Mouse (Mus musculus) layer of hippocampus, adult 8-10 months (tissue): ENCODE results near the gene Clca1. TPM values are rescaled to one million over a fixed set of nuclear protein-coding genes. Genes with fewer than 3 reads are reported as not detected.
"Not testable (repeated sequence)": the region's sequence is repeated elsewhere in the genome, so short reads cannot be mapped to it uniquely, and the experiment has no call there.

Experiments used
- DNase-seq, 2 experiments: peaks; one replicate each; pipeline ENCODE4 v3.0.0; 2022; ENCODE audit warnings: low spot score in 2 of 2
- total RNA-seq, 4 experiments: library from RNA; stranded (reverse); gene quantifications; 2 replicates each; pipeline ENCODE4 v1.2.4; 2022

Gene Clca1
- total RNA-seq: not detected

DNA sequence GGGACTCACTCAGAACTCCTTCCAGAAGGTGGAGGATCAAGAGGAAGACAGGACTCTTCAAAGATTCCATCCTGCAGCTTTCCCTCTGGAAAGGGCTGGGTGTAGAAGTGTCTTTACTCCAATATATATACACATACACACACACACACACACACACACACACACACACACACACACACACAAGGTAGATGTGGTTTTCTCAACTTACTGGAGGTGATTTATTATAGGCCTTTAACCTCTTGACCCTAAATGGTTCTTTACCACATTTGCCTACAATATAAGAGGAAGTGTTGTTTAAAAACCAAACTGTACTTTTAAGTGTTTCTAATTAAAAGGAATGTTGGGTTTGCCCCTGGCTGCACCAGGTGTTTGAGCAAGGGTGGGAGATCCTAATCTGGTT is at the start of gene Clca1:
Gene Clca1, minus strand, starts transcription at position 101 of the 400 bp plus-strand sequence.
- no peak for DNase-seq

DNA sequence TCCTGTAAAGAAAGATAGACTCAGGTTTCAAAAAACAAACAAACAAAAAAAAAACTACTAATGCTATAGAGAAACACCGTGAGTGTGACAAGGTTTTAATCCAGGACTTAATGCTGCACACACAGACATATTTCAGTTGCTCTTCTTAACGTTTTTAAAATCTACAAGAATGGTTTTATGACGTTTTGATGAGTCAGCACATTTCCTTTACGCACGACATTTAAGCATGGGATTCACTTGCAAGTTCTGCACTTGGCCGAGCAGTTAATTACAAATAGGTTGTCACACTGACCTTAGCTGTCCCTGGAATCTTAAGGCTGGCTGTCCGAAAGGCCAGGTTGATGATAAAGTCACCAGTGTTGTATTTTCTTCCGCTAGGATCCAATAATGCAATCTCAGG is 48.3 kb upstream of the Clca1 start:
- DNase-seq: no peak

DNA sequence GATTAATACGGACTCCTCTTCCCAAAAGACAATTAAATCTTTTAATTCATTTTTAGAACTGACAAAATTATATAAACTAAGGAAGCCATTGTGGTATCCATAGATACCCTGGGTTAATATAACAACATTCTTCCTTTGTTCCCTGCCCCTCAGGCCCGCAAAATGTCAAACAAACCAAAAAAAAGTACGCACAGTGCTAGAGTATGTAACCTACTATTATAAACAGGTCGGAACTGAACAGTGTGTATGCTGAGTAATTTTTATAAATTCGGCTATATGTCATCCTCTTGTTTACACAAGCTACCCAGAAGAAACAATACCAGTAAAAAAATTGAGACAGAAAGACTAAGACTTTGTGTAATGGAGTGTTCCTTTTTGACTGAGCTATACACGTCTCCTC is 45.8 kb upstream of the Clca1 start:
- DNase-seq: no peak

DNA sequence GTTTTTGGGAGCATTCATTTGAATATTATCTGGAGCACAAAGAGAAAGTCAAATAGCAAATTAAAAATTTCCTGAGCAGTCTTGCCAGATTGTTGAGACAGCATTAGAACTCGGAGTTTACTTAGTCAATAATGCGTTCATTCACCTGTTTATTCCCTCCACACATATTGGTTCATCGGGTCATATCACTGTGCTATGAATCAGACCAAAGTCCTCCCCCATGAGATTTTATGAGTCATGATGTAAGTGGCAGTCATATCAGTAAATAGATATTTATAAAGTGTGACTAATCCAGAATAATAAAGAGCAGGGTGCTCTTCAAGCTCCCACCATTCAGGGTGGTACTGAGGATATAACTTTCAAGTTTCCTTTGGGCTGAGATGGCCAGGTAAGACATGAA is 39.8 kb upstream of the Clca1 start:
- no peak for DNase-seq

DNA sequence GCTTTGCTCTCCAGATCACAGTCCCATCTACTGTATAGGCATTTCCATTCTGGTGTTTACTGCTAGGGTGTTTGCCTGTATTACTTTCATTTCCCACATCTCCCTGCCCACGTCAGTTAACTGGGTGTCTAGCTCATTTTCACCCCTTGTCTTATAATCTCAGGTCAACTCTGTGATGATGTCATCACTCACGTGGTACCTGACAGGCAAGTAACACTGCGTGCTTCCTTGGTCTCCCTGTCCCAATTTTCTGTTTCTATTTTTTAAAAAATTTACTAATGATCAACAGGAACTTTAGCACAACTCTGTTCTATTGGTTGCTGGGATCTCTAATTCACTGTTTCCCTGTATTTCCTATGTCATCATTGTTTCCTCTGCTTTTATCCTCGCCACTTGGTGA is 36.4 kb upstream of the Clca1 start:
- no peak for DNase-seq

DNA sequence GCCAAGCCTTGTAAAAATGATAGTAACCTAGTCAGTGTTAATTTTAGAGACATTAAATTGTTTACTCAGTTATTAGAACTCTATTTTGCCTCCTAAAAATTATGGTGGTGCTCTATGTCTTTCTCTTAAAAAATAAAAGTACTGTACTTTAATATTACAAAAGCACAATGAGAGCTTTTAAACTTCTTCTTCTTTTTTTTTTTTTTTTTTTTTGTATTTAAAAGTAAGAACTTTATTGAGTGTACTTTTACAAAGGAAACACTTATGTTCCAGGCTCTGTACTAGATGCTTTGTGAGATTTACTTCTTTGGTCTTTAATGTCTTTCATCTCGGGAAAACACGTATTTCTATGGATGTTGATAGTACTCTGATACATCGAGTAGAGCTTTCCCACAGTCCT is 22.6 kb upstream of the Clca1 start:
- not testable (repeated sequence) for DNase-seq

DNA sequence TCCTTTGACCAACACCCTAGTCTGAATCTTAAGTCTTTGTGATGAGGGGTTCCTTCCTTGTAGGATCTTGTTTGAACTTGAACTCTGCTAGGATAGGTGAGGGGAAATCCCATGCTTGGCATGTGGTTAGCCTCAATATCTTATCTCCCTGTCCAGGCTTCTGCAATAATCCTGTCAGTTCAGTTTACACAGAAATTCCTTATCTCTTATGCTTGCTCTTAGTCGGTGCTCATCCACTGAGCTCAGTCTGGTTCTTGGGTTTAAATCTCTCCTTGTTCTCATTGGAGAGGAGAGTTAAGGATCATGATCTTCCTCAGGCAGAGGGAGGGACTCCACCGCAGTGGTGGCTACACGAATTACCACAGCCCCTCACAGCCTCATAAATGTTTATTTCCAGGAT is 17.2 kb upstream of the Clca1 start:
- DNase-seq: no peak

DNA sequence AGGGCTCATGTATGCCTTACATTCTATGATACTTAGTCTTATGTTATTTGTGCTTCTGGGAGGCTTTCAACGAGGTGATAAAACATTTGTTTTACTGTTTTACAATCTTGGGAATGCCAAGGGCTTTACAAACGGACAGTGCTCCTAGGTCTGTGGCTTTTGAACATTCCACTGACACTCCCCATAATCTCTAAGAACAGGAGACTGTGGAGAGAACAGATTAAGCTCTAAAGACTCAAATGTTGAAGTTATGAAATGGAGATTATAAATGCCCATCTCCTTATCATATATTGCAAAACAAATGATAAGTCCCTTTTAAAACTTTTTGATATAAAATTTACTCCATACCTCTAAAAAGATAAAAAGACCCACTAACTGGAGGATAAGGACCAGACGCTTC is 6.2 kb upstream of the Clca1 start:
- no peak for DNase-seq

DNA sequence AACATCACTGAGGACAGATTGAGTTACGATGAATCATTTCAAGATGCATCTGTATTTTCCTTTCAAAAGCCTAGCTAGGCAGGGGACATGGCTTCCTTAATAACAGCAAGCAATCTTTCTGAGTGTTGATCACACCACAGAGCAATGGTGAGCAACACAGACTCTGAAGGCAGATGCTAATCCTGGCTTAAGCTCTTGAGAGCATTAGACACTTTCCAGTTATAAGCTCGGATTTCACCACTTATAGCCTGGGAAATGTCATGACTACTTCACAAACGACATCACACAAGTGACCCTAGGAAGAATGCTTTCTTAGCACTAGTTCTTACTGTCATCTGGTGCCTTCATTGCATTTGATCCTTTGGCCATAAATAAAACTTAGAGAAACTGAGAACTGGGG is 4.5 kb downstream of the Clca1 start:
- DNase-seq: no peak

DNA sequence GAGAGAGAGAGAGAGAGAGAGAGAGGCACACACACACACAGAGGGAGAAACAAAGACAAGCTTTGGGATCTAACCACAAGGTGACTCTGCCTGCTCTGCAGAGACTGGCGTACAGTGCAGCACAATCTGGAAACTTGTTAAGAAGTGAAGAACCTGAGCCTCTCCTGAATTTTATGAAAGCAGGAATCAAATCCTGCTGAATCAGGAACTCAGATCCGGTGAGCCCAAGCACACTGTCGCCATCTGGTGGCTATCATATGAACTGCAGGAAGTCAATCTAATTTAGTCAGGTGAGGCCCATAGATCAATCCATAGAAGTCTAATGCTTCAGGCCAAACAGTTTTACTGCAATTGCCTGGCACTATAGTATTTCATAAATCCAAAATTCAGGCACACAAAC is 5.8 kb downstream of the Clca1 start:
- DNase-seq: peak in 1 of 2 experiments; percentile 53

DNA sequence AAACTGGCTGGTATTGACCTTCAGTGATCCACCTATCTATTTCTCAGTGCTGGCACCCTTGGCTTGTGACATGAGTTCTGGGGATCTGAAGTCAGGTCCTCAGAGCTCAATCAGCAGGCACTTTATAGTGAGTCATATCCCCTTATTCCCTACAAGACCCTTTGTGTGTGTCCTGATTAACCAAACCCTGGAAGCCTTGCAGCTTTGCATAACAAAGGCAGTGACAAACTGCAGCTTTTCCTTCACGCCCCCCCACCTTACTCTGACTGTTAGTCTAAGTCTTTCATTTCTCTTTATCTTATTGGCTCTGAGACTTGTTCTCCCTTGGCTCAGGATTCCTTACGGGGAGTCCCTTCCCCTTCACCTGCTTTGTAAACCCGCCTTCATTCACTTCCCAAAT is 14.8 kb downstream of the Clca1 start:
- DNase-seq: no peak

DNA sequence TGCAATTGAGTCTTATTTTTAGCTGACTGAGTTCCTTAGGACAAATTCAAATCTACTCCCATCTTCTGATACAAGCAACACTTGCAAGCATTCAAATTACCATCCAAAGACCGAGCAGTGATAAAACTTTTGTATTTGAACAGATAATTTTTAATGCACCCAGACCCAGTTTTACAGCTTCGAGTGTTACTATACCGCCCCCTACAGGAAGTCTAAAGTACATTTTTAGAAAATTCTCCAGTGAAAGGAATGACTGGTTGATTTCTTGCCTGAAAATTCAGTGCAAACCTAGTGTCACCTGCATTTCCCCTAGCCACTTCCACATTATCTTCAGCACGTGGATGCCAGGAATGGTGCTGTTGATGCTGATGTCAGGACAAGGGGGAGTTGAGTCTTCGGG is 28.2 kb downstream of the Clca1 start:
- no peak for DNase-seq

DNA sequence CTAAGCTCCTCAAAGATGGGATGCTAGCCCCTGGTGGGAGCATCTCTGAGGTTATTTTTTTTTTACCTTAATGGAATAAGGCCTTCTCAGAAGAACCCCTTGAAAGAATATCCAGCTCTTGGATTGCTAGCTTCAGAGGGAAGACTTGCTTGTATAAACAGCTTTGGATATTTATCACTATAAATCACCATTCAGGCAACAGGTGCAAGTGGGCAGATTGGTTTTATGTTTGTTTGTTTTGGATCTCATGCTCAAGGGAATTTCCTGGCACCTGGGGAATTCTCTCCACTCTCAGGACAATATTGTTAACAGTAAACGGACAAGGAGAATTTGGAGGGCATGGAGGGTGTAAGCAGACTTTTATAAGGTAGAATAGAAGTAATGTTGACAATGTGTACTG is 31.7 kb downstream of the Clca1 start:
- DNase-seq: no peak

DNA sequence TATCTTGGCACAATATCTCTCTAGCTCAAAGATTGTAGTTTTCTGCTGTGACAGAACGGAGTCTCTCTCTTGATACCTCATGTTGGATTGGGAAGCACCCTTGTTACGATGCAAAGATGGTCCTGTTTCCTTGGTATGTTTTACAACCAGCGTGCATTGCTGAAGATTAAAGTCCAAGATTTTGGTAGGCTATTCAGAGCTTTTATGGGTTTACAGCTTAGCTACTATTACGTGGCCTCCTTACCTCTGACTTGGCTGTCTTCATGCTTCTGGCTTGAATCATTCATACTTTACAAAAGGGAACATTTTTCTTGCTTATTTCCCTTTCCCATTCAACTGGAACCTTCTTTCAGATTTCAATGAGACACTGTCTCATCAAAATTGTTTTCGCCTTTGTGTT is 39.5 kb downstream of the Clca1 start:
- DNase-seq: no peak

DNA sequence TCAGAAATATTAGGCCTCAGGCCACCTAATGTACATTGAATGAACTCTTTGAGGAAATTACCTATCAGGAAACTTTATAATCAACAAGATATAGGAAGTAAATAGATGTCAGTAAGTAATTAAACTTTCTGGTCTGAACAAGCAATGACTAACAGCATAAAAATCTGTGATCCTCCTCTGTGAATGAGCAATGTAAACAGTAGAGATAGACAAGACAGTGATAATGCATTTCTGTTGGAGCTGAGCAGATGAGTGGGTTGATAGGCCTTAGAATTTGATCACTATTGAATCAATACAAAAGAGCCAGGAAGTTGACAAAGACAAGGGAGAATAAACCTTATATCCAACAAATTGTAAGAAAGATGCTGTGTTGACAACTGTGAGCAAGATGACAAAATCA is 40.0 kb downstream of the Clca1 start:
- no peak for DNase-seq

DNA sequence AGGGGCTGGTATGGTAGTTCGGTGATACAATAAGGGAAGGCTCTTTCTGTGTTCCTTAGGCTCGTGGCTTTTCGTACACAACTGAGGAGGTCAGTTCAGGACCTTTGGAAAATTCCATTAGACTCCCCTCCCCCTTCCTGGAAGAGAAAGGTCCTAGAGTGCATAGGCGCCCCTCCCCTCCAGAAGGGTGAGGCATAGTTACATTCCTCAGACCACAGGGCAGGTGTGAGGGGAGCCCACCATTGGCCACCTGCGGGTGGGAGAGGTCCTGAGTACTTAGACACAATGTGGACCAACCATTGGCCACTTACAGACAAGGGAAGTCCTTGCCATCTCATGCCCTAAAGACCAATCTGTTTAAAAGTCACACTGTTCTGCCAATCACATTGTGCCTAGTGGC is 46.7 kb downstream of the Clca1 start:
- no peak for DNase-seq

DNA sequence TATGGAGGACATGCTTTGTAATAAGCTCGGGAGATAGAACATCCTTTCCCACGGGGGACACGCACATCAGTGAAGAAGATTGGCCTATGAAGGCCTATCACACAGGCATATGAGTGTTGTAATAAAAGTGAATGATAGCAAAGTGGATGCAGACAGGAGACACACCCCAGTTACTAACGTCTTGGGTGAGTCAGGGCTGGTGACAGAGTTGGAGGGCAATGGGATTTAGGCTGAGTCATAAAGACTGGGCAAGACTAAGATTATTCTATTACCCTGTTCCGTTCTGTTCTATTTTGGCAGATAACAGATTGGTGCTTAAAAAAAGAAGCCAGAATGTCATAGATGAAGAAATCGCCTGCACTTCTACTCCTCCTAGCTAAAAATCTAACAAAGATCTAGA is 52.0 kb downstream of the Clca1 start:
- DNase-seq: no peak

DNA sequence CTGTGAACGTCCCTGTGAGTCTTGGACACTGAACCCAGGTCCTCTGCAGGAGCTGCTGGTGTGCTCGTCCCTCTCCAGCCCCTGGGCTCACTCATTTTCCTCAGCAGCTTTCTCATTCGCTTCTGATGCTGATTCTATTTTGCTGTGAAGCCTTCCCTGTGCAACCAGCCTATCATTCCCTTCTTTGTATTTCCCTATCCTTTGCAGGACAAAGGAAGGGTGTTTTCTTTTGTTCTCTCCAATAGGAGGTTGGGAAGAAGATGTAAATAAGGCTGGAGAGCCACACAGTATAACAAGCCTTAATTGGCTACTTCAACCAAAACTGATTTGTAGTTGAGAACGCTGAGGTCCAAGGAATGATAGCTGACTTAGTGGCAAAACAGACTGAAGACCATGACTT is 54.9 kb downstream of the Clca1 start:
- DNase-seq: no peak

DNA sequence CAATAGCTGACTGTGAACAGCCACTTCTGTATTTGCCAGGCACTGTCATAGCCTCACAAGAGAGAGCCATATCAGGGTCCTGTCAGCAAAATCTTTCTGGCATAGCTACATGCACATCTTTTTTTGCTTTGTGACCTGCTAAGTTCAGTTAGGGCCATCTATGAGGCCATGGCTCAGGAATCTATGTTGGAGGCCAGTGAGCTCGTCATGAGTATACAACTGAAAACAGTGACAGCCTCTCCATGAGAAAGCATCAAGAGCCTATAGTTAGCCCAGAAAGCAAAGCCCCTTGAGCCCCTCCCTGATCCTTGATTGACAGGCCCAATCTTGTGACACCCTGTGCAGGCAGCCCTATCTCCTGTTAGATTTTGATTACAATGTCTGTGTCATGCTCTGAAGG is 56.5 kb downstream of the Clca1 start:
- no peak for DNase-seq

DNA sequence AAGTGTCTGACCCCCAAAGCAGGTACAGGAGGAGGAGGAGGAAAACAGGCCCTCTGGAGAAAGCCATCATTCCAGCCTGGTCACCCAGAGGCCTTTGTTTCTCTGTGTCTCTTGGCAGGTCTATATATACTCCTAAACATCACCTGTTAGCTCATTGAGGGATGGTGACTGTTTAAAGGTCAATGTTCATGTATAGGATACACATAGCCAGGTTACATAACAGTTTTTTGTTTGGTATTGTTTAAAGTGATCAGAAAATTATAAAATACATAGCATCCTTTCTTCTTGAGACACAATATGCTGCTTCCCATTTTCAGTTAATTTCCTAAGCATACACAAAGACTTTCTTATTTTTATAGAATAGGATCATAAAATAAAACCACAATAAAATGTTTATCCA is 57.6 kb downstream of the Clca1 start, which contains the start of gene Clca4a:
Gene Clca4a, minus strand, starts transcription at position 101 of the 400 bp plus-strand sequence.
- DNase-seq: no peak

DNA sequence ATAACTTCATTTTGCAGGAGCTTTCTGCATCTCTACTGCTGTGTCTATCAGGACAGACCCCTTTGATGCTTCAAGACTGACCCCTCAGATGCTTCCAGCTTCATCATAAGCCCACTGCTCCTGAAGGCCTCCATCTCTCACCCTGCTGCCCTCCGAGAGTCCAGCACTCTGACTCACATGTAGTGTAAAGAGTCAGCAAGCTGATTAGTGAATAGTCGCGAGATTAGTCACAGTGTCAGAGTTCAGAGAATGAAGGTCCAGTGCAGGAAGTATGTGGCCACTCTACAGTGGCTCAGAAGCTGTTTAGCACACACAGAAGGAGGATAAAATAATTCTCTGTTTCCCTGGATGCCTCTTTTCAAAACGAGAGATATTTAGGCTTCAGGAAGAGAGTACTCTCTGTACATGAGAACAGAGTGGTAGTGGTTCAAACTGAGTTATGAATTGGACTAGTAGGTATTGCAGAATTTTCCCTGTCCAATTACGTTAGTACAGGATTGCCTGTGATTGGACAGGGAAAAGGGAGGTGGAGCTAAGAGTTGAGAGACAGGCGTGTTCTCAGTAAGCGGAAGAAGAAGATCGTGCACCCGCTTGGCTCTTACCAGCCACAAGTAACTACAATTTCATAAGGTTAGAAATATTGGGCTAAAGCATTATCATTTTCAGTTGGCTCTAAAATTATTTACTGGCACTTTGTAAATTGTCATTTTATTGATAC is 60.9 kb downstream of the Clca1 start:
- no peak for DNase-seq

DNA sequence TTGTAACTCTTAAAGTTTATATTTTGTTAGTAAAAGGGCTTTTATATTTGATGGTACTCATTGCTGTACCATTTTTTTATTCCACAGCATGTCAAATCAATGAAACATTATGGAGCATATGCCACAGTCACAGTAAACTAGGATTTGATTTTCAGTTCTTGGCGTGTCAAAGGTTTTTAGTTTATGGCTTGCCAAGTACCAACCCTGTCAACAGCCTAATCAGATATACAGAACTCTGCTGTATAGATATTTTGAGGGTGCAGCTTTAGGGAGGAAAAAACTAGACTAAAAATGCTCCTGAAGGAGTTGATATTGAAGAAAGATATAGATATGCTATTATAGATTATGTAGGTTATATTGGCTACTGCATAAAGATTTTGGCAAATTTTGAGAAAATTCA is 62.8 kb downstream of the Clca1 start:
- DNase-seq: no peak

DNA sequence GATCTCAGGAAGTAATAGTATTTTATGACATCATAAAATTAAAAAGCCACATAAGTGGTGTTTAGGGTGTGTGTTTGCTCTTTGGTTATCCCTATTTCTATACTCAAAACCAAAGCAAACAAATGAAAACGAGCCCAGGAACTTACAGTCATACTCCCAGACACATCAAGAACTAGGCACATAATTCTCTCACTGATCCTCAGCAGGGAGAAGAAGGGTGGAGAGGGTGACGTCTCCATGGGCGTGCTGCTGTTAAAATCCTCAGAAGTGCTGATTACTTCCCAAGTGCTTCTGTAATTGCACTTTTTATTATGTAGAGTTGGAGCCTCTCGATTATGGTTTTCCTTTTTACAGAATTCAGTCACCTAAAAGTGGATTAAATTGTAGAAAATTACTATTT is 66.5 kb downstream of the Clca1 start:
- DNase-seq: no peak
